Mouse (Mus musculus) stomach, embryonic 14.5 days (tissue): ENCODE data around the gene Anln. TPM values are rescaled to one million over a fixed set of nuclear protein-coding genes. Genes with fewer than 3 reads are reported as not detected.
"Not testable (repeated sequence)": the region's sequence is repeated elsewhere in the genome, so short reads cannot be mapped to it uniquely, and the experiment has no call there.

Source experiments
- ATAC-seq: fragments of 200-750 bp; cut with Nextera tagmentation; 2 replicates; pipeline ENCODE4 v1.8.0; 2017; ENCODE audit warnings: low read depth, moderate TSS enrichment; ENCODE audit not compliant: insufficient number of reproducible peaks, insufficient read depth, low FRiP score
- H3K27ac ChIP-seq: fragments of 300-500 bp; sonication (generic); 2 replicates; pipeline ENCODE4 v1.5.1; 2014; ENCODE audit warnings: mild to moderate bottlenecking, low read length, moderate library complexity, mixed read lengths
- H3K27me3 ChIP-seq: fragments of 300-500 bp; sonication (generic); 2 replicates; pipeline ENCODE4 v1.6.1; 2014; ENCODE audit warnings: low read length, control low read depth, mixed read lengths; ENCODE audit not compliant: control insufficient read depth, insufficient read depth
- H3K36me3 ChIP-seq: fragments of 300-500 bp; sonication (generic); 2 replicates; pipeline ENCODE4 v1.6.1; 2014; ENCODE audit warnings: mild to moderate bottlenecking, control low read depth, low read length, moderate library complexity, mixed read lengths; ENCODE audit not compliant: control insufficient read depth, insufficient read depth
- H3K4me1 ChIP-seq: fragments of 300-500 bp; sonication (generic); 2 replicates; pipeline ENCODE4 v1.6.1; 2014; ENCODE audit warnings: low read length, control low read depth, mixed read lengths; ENCODE audit not compliant: control insufficient read depth, insufficient read depth
- H3K4me2 ChIP-seq: fragments of 300-500 bp; sonication (generic); replicated peaks from 2 replicates; pipeline ENCODE4 v1.6.1; 2014; ENCODE audit warnings: low read depth, low read length, control low read depth
- H3K4me3 ChIP-seq: fragments of 300-500 bp; sonication (generic); 2 replicates; pipeline ENCODE4 v1.5.1; 2014; ENCODE audit warnings: low read depth, low read length, control low read depth
- H3K9ac ChIP-seq: fragments of 300-500 bp; sonication (generic); replicated peaks from 2 replicates; pipeline ENCODE4 v1.6.1; 2014; ENCODE audit warnings: low read depth, mild to moderate bottlenecking, control low read depth, low read length, moderate library complexity, mixed read lengths
- H3K9me3 ChIP-seq: fragments of 300-500 bp; sonication (generic); 2 replicates; pipeline ENCODE4 v1.6.1; 2016; ENCODE audit warnings: low read depth, low read length, control low read depth; ENCODE audit not compliant: control insufficient read depth
- WGBS: fragments of 180-500 bp; shearing (Covaris S2); extraction: QIAGEN DNeasy Blood & Tissue Kit; methylation state at CpG from one replicate; pipeline ENCODE4 v1.1.7; 2014; 5-methylcytosine and 5-hydroxymethylcytosine counted together
- polyA plus RNA-seq: library from polyadenylated mRNA; unstranded; fragments of >200 nt; fragmentation: Nextera tagmentation; extraction: Ambion mirVana; gene quantifications from 2 replicates; pipeline ENCODE4 v1.2.1, GENCODE M21; 2014

The Anln gene
- polyA plus RNA-seq, 1 experiment from 2014 or later = 64.0 TPM

DNA sequence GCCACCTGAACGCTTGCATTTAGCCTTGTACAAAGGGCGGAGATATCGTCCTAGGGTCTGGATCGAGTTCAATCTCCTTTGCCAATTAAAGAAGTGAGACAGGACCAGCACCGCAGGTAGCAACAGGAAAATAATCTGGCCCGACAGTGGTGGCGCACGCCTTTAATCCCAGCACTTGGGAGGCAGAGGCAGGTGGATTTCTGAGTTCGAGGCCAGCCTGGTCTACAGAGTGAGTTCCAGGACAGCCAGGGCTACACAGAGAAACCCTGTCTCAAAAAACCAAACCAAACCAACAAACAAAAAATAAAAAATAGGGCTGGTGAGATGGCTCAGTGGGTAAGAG is 81.1 kb downstream of the Anln start:
- not testable (repeated sequence) for H3K9me3 ChIP-seq, H3K4me1 ChIP-seq, H3K27me3 ChIP-seq, H3K27ac ChIP-seq
- H3K4me2 ChIP-seq = peak overlapping the region; percentile 70
- ATAC-seq = 0 out of 2 replicates have a peak, but pooled peaks have one; percentile 19
- peaks cover 19% of the 10 kb centered on the region; the same call in 1 of the 2 replicates for H3K36me3 ChIP-seq
- 14% methylated on average over 9 of the region's 9 CpGs for WGBS
- peak overlapping the region; percentile 97; the same call in 1 of the 2 replicates for H3K9ac ChIP-seq
- peak overlapping the region; percentile 93 for H3K4me3 ChIP-seq

DNA sequence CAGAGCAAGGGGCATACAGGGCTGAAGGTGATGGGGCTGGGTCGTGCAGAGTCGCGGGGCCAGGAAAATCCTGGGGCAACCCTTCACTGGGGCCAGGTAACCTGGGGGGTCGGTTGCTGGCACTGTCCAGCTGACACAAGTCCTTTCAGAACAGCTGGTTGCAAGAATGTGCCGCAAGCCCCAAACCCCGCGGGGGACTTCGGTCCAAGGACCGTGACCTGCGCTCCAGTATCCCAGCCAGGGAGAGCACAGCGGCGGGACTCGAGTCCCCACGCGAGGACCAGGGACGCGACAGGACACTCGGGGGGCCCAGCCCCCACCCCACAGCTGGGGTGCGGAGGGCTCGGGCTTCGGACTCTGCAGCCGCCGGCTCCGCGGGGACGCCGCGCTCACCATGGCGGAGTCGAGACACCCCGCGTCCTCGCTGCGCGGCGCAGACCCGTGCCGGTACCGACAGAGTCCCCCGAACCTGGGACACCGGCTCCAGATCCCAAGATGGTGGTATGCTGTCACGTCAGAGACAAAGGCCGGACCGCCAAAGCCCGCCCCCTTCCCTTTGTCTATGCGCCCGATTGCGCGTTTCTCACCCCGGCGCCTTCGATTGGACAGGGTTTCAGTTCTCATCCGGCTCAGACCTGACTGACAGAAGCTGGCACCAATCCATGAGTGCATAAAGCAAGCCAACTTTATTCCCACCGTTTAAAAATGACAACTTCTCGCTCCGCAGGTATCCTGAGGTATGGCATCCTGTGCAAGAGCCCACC is 81.7 kb downstream of the Anln start, which contains the start of gene Zfp810:
Gene Zfp810 (minus strand): TSS at position 493 of the 764 bp plus-strand sequence.
- under 1% methylated on average over 56 of the region's 56 CpGs for WGBS
- peak within 1 kb of the TSS; percentile 74 for H3K27ac ChIP-seq
- H3K4me1 ChIP-seq = peaks cover 10% of the 10 kb centered on the region
- H3K36me3 ChIP-seq = peaks cover 19% of the 10 kb centered on the region; the same call in 1 of the 2 replicates
- H3K4me2 ChIP-seq = peak within 1 kb of the TSS; percentile 70
- peak; percentile 99 for ATAC-seq
- H3K27me3 ChIP-seq = no peaks in the 10 kb centered on the region
- peak within 1 kb of the TSS; percentile 97 for H3K9ac ChIP-seq
- H3K9me3 ChIP-seq = 0 out of 2 replicates have a peak, but pooled peaks cover 3% of the 10 kb centered on the region
- H3K4me3 ChIP-seq = peak within 1 kb of the TSS; percentile 93

DNA sequence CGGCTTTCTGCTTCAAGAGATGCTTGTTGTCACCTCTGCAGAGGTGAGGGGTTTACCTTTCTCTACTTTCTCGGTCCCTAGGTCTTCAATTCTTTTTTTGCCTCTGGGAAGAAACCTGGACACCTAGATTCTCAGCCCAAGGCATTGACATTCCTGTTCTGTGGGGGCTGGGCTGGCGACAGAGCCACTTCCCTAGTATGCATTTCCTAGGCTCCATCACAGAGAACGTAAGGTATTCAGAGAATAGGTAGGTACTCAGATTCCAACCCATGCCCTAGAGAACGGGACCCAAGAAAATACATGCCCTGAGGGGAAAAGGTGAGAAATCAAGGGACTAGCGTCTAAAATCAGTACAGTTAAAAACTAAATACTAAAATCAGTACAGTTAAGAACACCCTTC is 82.3 kb downstream of the Anln start:
- H3K27ac ChIP-seq = peak overlapping the region; percentile 74
- H3K36me3 ChIP-seq = peaks cover 19% of the 10 kb centered on the region; the same call in 1 of the 2 replicates
- 0 out of 2 replicates have a peak, but pooled peaks cover 3% of the 10 kb centered on the region for H3K9me3 ChIP-seq
- ATAC-seq = no peak
- WGBS = 8% methylated on average over 6 of the region's 6 CpGs
- no peaks in the 10 kb centered on the region for H3K27me3 ChIP-seq
- H3K4me3 ChIP-seq = peak overlapping the region; percentile 93
- peak overlapping the region; percentile 70 for H3K4me2 ChIP-seq
- H3K9ac ChIP-seq = peak overlapping the region; percentile 97
- H3K4me1 ChIP-seq = peaks cover 10% of the 10 kb centered on the region

DNA sequence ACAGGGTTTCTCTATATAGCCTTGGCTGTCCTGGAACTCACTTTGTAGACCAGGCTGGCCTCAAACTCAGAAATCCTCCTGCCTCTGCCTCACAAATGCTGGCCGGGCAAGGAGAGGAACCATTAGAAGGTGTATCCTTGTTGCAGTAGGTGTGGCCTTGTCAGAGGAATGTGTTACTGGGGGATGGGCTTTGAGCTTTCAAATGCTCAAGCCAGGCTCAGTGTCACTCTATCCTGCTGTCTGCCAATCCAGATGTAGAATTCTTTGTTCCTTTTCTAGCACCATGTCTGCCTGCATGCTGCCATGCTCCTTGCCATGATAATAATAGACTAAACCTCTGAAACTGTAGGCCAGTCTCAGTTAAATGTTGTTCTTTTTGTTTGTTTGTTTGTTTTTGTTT is 86.8 kb downstream of the Anln start:
- Histone ChIP-seq H3K4me2 (no peak overlapping the region), H3K9me3 (no peaks in the 10 kb centered on the region), H3K4me1 (peaks cover 10% of the 10 kb centered on the region), H3K9ac (no peak overlapping the region), H3K27me3 (no peaks in the 10 kb centered on the region), H3K36me3 (peaks cover 43% of the 10 kb centered on the region), H3K4me3 (no peak overlapping the region), H3K27ac (no peak overlapping the region)
- 90% methylated on average over 1 of the region's 1 CpGs for WGBS
- no peak for ATAC-seq

Other genes starting within 250 kb of the Anln start
- 92.9 and 94.3 TPM in 2 replicates for gene Pigyl, start 232.3 kb downstream of the Anln start, polyA plus RNA-seq
- gene Zfp872, start 201.1 kb downstream of the Anln start, polyA plus RNA-seq = 1.4 and 1.7 TPM in 2 replicates
- gene Zfp809, start 163.5 kb downstream of the Anln start, polyA plus RNA-seq = 37.2 and 40.7 TPM in 2 replicates
- gene Zfp599, start 129.3 kb downstream of the Anln start, polyA plus RNA-seq = 5.4 and 5.9 TPM in 2 replicates
- 21.1 and 22.7 TPM in 2 replicates for gene Zfp810, start 81.5 kb downstream of the Anln start, polyA plus RNA-seq
- 5.9 and 6.2 TPM in 2 replicates for gene 9530077C05Rik, start 22.3 kb upstream of the Anln start, polyA plus RNA-seq
- not detected in 2 replicates for gene Gm17545, start 65.1 kb upstream of the Anln start, polyA plus RNA-seq
- 79.1 and 84.9 TPM in 2 replicates for gene Rp9, start 80.6 kb upstream of the Anln start, polyA plus RNA-seq
- 16.0 and 16.2 TPM in 2 replicates for gene Bbs9, start 86.5 kb upstream of the Anln start, polyA plus RNA-seq